Mouse (Mus musculus) MEL (cell line): Measurements from ENCODE around the gene Prkag2. TPM values are rescaled to one million over a fixed set of nuclear protein-coding genes. Genes with fewer than 3 reads are reported as not detected.

ENCODE experiments used
- DNase-seq: peaks from one replicate; pipeline ENCODE4 v3.0.0; 2011; ENCODE audit warnings: low read depth, low spot score
- H3K27ac ChIP-seq: 2 replicates; pipeline ENCODE4 v1.5.1; 2012; ENCODE audit warnings: low read depth, mild to moderate bottlenecking, control low read depth, low read length, moderate library complexity; ENCODE audit not compliant: control insufficient read depth
- H3K27me3 ChIP-seq, 2 experiments: fragments of 150-350 bp in 1 of 2; sonication (generic) in 1 of 2; 2 replicates each; pipeline ENCODE4 v1.6.1; 2012; ENCODE audit warnings: low read length in 2 of 2, mild to moderate bottlenecking in 2 of 2, improper control_type of control experiment in 1 of 2, moderate library complexity in 1 of 2; ENCODE audit not compliant: insufficient read depth in 2 of 2, control insufficient read depth in 1 of 2
- H3K36me3 ChIP-seq, 2 experiments: 2 replicates each; pipeline ENCODE4 v1.6.1; 2012 to 2014; ENCODE audit warnings: low read length in 2 of 2, improper control_type of control experiment in 1 of 2, inconsistent platforms in 1 of 2, mild to moderate bottlenecking in 1 of 2; ENCODE audit not compliant: insufficient read depth in 2 of 2, control insufficient read depth in 1 of 2
- H3K4me1 ChIP-seq, 2 experiments: fragments of 150-350 bp in 1 of 2; sonication (generic) in 1 of 2; 2 replicates each; pipeline ENCODE4 v1.6.1; 2012; ENCODE audit warnings: low read length in 2 of 2, improper control_type of control experiment in 1 of 2, mild to moderate bottlenecking in 1 of 2; ENCODE audit not compliant: insufficient read depth in 2 of 2, control insufficient read depth in 1 of 2
- H3K4me3 ChIP-seq, 2 experiments: fragments of 150-350 bp in 1 of 2; sonication (generic) in 1 of 2; 2 replicates each; pipeline ENCODE4 v1.5.1; 2012; ENCODE audit warnings: low read depth in 2 of 2, low read length in 2 of 2, mild to moderate bottlenecking in 2 of 2, moderate library complexity in 2 of 2, control low read depth in 1 of 2, improper control_type of control experiment in 1 of 2; ENCODE audit not compliant: control insufficient read depth in 1 of 2, insufficient read depth in 1 of 2
- H3K79me2 ChIP-seq: 2 replicates; pipeline ENCODE4 v1.6.1; 2012; ENCODE audit warnings: mild to moderate bottlenecking, low read length, moderate library complexity; ENCODE audit not compliant: control insufficient read depth, poor library complexity, insufficient read depth
- H3K9ac ChIP-seq: 2 replicates; pipeline ENCODE4 v1.6.1; 2012; ENCODE audit warnings: low read depth, mild to moderate bottlenecking, control low read depth, low read length, moderate library complexity; ENCODE audit not compliant: control insufficient read depth, poor library complexity, severe bottlenecking
- H3K9me3 ChIP-seq: fragments of 150-350 bp; sonication (generic); replicated peaks from 2 replicates; pipeline ENCODE4 v1.6.1; 2012; ENCODE audit warnings: mild to moderate bottlenecking, low read length, improper control_type of control experiment, moderate library complexity; ENCODE audit not compliant: insufficient read depth
- E2F4 ChIP-seq: IDR thresholded peaks from 2 replicates; pipeline ENCODE4 v1.6.1; 2011; ENCODE audit warnings: low read depth, low read length, improper control_type of control experiment, borderline replicate concordance
- EP300 ChIP-seq, 2 experiments: IDR thresholded peaks; 2 replicates each; pipeline ENCODE4 v1.6.1; 2011; ENCODE audit warnings: improper control_type of control experiment in 2 of 2, low read length in 2 of 2, low read depth in 1 of 2, mild to moderate bottlenecking in 1 of 2
- ETS1 ChIP-seq: IDR thresholded peaks from 2 replicates; pipeline ENCODE4 v1.6.1; 2012; ENCODE audit warnings: low read depth, mild to moderate bottlenecking, inconsistent platforms, low read length, improper control_type of control experiment, moderate library complexity
- GABPA ChIP-seq: IDR thresholded peaks from 2 replicates; pipeline ENCODE4 v1.6.1; 2012; ENCODE audit warnings: low read depth, mild to moderate bottlenecking, inconsistent platforms, low read length, improper control_type of control experiment, moderate library complexity
- JUND ChIP-seq: IDR thresholded peaks from 2 replicates; pipeline ENCODE4 v1.6.1; 2011; ENCODE audit warnings: low read depth, mild to moderate bottlenecking, improper control_type of control experiment, low read length
- MAFK ChIP-seq: IDR thresholded peaks from 2 replicates; pipeline ENCODE4 v1.6.1; 2011; ENCODE audit warnings: low read depth, mild to moderate bottlenecking, low read length, improper control_type of control experiment, borderline replicate concordance
- MAZ ChIP-seq: IDR thresholded peaks from 2 replicates; pipeline ENCODE4 v1.6.1; 2012; ENCODE audit warnings: low read depth, mild to moderate bottlenecking, inconsistent platforms, low read length, improper control_type of control experiment
- MEF2A ChIP-seq: IDR thresholded peaks from 2 replicates; pipeline ENCODE4 v1.6.1; 2014; ENCODE audit warnings: low read depth, mild to moderate bottlenecking, inconsistent platforms, low read length, improper control_type of control experiment; ENCODE audit not compliant: poor library complexity, insufficient replicate concordance, severe bottlenecking; ENCODE audit errors: extremely low read depth
- MYB ChIP-seq: IDR thresholded peaks from 2 replicates; pipeline ENCODE4 v1.6.1; 2011; ENCODE audit warnings: mild to moderate bottlenecking, low read depth, low read length, improper control_type of control experiment
- NELFE ChIP-seq: IDR thresholded peaks from 2 replicates; pipeline ENCODE4 v1.6.1; 2011; ENCODE audit warnings: low read depth, low read length, improper control_type of control experiment
- POLR2A ChIP-seq, 2 experiments: IDR thresholded peaks; 2 replicates each; pipeline ENCODE4 v1.6.1; 2011 to 2012; ENCODE audit warnings: low read length in 2 of 2, mild to moderate bottlenecking in 2 of 2, control low read depth in 1 of 2, improper control_type of control experiment in 1 of 2, low read depth in 1 of 2, moderate library complexity in 1 of 2; ENCODE audit not compliant: control insufficient read depth in 1 of 2, insufficient read depth in 1 of 2, poor library complexity in 1 of 2
- POLR2AphosphoS5 ChIP-seq: IDR thresholded peaks from 2 replicates; pipeline ENCODE4 v1.6.1; 2012; ENCODE audit warnings: low read depth, borderline replicate concordance, mild to moderate bottlenecking, inconsistent platforms, low read length, moderate library complexity, mixed read lengths
- SMC3 ChIP-seq: IDR thresholded peaks from 2 replicates; pipeline ENCODE4 v1.6.1; 2011; ENCODE audit warnings: low read depth, low read length, improper control_type of control experiment
- TBP ChIP-seq: IDR thresholded peaks from 2 replicates; pipeline ENCODE4 v1.8.0; 2011; ENCODE audit warnings: low read depth, low read length, improper control_type of control experiment
- TCF12 ChIP-seq: IDR thresholded peaks from 2 replicates; pipeline ENCODE4 v1.6.1; 2014; ENCODE audit warnings: low read depth, mild to moderate bottlenecking, inconsistent platforms, low read length, improper control_type of control experiment, moderate library complexity
- USF1 ChIP-seq: IDR thresholded peaks from 2 replicates; pipeline ENCODE4 v1.6.1; 2014; ENCODE audit warnings: low read depth, mild to moderate bottlenecking, inconsistent platforms, low read length, improper control_type of control experiment, moderate library complexity
- ZC3H11A ChIP-seq: IDR thresholded peaks from 2 replicates; pipeline ENCODE4 v1.6.1; 2012; ENCODE audit warnings: low read depth, mild to moderate bottlenecking, inconsistent platforms, low read length, improper control_type of control experiment
- ZMIZ1 ChIP-seq: IDR thresholded peaks from 2 replicates; pipeline ENCODE4 v1.6.1; 2012; ENCODE audit warnings: low read depth, mild to moderate bottlenecking, inconsistent platforms, low read length, improper control_type of control experiment, moderate library complexity
- polyA plus RNA-seq, 2 experiments: library from polyadenylated mRNA; stranded (reverse) in 1 of 2; unstranded in 1 of 2; fragments of >175 nt in 1 of 2; fragments of >200 nt in 1 of 2; gene quantifications; 2 replicates each; pipeline versions ENCODE4 v1.2.1 to v1.2.4; 2012; ENCODE audit warnings: low replicate concordance in 2 of 2, low read depth in 1 of 2; ENCODE audit not compliant: insufficient read length in 2 of 2, insufficient read depth in 1 of 2, missing spikeins in 1 of 2
- total RNA-seq: library from RNA; depleted of rRNA; stranded (reverse); fragments of 300-350 nt; gene quantifications from 2 replicates; pipeline ENCODE4 v1.2.3, GENCODE M21; 2012

Prkag2 gene
- total and polyA plus RNA-seq, 3 experiments: 8.0 to 27.9 TPM; not detected in 1

GRCm38 (mm10) chr5:24976907-24977306, 123.5 kb downstream of the Prkag2 start:
- Histone ChIP-seq H3K4me3 (no peak overlapping the region), H3K4me1 (peaks cover 12 to 39% of the 10 kb centered on the region in 2 experiments), H3K27ac (no peak overlapping the region), H3K36me3 (peaks cover 0 to 25% of the 10 kb centered on the region in 2 experiments; a peak in 2 of 4 replicates), H3K79me2 (no peaks in the 10 kb centered on the region), H3K9ac (no peak overlapping the region), H3K27me3 (no peaks in the 10 kb centered on the region), H3K9me3 (no peaks in the 10 kb centered on the region)
- TF ChIP-seq TCF12 (no peak), ZC3H11A (no peak), SMC3 (no peak), MYB (no peak), MEF2A (no peak), TBP (no peak), MAZ (no peak), NELFE (no peak), POLR2A (IDR thresholded peaks at IDR 0.05; ENCODE audit: control insufficient read depth in 1 of 2, insufficient read depth in 1 of 2, low read depth in 1 of 2, low read length in 2 of 2, poor library complexity in 1 of 2) (no peak), POLR2AphosphoS5 (no peak), GABPA (no peak), JUND (no peak)
- no peak for DNase-seq

GRCm38 (mm10) chr5:24976236-24976635, 124.2 kb downstream of the Prkag2 start:
- H3K27me3 ChIP-seq: no peaks in the 10 kb centered on the region
- H3K36me3 ChIP-seq: peaks cover 0 to 25% of the 10 kb centered on the region in 2 experiments; a peak in 2 of 4 replicates
- H3K4me1 ChIP-seq: peaks cover 12 to 39% of the 10 kb centered on the region in 2 experiments
- no peaks in the 10 kb centered on the region for H3K79me2 ChIP-seq
- H3K4me3 ChIP-seq: no peak overlapping the region
- H3K27ac ChIP-seq: no peak overlapping the region
- H3K9ac ChIP-seq: no peak overlapping the region
- TF ChIP-seq EP300 (IDR thresholded peaks at IDR 0.05; ENCODE audit: low read depth in 1 of 2, low read length in 2 of 2) (no peak), MEF2A (no peak), POLR2AphosphoS5 (no peak), ETS1 (no peak), TCF12 (no peak), E2F4 (no peak), USF1 (no peak), MAFK (no peak), ZMIZ1 (no peak)
- DNase-seq: no peak
- H3K9me3 ChIP-seq: no peaks in the 10 kb centered on the region
